Mouse (Mus musculus): ENCODE results near the gene Pkdrej.
"Not testable (repeated sequence)": the region's sequence is repeated elsewhere in the genome, so short reads cannot be mapped to it uniquely, and the experiment has no call there.

The Pkdrej gene

DNA sequence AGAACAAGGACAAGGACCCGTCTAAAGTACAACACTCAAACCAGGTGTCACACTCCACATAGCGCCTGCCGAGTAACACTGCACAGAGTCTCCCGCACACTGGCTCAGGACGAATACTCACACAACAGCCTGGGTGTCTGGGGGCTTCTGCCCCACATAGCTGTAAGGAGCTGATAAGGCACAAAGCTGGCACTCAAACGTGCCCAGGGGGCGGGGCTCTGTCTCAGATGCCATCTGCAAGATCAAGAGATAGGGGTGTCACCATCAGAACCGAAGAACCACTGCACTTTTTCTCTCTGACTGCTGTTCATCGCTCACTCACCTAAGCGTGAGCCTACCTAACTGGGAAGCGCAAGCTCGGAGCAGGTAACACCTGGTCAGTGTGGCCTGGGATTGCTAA lies 12.4 kb downstream of the Pkdrej start:
- DNase-seq: peak in 1 of 2 experiments; percentile 28

DNA sequence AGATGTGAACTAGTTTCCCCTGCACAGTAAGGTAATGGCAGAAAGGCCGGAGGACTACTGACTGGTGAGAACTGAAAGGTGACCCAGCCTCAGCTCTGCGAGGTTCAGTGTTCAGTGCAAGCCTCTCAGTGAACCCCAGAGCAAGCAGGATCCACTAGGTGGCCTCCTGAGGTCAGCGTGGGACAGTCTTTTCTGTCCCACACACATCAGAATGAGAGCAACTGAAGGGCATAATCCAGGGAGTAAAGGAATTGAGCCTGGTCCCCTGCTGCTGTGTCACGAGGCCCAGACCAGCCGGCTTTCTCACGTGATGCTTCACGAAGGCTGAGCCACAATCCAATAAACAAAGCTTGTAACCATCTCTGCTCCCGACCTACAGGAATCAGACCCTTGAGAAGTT lies 13.1 kb downstream of the Pkdrej start:
- DNase-seq: no peak

DNA sequence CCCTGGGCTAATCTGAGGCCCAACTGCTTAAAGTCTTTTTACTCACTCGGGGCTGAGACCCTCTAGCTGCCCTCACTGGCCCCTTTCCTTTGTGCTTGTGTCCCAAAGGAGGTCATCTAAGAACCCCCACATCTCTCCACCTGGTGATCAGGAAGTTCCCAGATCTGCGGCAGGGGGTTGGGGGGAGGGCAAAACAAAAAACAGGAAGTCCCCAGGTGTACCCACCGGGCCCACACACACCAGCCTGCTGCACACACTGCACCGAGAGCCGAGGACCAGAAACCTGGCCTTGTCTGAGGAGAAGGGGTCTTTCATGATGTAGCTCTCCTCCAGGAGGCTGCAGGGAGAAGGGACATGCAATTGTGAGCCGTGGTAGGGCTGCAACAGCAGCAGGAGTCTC lies 13.5 kb downstream of the Pkdrej start:
- no peak for DNase-seq

DNA sequence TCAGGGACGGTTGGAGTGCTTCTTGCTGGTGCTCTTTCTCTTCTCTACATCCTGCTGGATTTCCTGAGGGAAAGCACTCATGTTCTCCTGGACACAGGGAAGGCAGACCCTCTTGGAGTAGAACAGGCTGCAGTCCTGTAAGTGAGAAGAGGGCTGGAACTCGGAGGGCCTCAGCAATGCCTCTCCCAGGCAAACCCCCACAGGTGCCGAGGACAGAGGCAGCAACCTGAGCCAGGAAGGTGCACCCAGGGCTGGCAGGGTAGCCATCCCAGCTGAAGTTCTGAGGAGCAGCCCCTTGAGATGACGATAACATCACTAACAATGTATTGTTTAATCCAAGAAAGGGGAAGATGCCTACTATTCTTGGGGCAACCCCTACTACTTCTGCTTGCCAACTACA lies 14.1 kb downstream of the Pkdrej start:
- DNase-seq: no peak

DNA sequence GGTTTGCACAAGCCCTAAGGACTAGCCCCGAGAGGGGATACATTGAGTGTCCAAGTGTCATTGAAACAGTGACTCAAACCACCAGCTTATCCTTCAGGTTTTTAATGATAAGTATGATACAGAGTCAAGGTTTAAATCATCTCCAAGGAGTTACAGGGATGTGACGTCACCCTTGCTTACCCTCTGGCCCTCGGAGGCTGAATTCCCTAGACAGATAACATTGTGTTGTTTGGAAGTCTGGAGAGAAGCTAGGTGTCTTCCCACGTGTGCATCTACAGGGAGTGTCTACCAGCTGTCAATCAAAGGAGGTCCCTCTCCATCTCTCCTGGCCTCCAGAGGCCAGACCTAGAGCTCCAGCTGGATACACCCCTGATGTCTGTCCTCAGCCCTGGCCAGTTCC lies 14.6 kb downstream of the Pkdrej start:
- DNase-seq: no peak

DNA sequence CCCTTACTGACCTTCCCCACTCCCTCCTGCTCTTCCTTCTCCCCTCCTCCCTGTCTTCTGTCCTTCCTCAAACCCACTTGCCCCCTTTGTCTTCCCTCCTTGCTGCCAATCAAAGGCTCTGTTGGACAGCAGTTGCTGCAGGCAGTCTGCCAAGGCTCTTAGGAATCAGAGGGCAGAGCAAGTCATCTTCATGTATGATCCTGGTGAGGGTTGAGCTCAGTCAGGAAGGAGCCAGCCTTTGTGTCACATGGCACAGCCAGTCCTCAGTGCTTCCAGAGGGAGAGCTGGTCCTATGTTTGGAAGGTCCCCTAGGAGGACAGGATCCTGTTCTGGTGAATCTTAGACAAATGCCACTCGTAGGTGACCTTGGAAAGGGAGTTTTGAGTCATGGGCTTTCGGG lies 18.6 kb downstream of the Pkdrej start:
- DNase-seq: peak in 1 of 2 experiments; percentile 52

DNA sequence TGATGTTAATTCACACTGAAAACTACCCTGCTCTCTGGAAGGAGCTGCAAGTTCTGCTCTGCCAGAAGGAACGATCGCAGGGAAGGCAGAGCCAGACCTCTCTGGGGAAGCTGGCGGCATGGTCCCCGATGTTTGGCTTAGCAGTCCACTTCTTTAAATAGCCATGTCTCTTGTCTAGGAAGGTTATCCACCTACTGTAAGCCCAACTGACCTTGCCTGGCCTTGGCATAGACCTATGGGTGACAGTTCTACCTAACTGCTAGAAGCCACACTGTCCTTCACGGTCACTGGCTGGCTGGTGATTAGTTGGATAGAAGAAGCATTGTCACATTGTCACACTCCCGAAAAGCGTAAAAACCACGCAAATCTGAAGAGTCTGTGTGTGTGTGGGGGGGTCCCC lies 22.9 kb downstream of the Pkdrej start:
- peak in 1 of 2 experiments; percentile 41 for DNase-seq

DNA sequence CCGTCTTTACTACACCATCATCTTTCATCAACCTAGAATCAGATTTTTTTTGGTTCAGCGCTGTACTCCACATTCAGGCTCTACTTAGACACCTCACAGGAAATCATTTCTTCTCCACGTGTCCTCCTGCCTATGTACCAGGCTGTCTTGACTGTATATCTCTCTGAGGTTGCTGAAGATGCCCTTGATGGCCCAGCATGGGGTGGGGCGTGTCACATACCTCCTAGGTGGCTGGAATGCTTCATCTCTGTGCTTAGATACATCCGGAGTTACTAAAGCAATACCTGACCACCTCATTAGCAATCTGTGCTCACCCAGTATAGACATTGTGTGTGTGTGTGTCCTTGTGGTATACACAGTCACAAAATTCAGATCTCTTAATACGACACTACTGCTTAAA lies 26.0 kb downstream of the Pkdrej start:
- DNase-seq: no peak

DNA sequence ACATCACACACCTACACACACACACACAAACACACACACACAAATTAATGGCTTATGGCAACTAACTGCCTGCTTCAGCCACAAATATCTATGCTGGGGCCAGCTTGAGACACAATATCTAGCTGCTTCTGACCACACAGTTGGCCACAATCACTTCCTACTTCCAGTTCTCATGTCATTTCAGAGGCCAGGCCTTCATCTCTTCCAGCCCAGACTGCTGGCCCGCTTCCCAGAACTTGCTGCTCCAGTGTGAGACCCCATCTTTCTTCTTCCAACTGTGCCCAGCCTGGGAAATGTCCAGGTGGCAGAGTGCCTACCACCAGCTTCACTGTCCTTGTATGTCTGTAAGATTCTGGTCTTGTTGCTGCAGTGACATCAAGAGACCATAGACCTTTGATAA lies 28.7 kb downstream of the Pkdrej start:
- peak; percentile 97 to 98 for DNase-seq

DNA sequence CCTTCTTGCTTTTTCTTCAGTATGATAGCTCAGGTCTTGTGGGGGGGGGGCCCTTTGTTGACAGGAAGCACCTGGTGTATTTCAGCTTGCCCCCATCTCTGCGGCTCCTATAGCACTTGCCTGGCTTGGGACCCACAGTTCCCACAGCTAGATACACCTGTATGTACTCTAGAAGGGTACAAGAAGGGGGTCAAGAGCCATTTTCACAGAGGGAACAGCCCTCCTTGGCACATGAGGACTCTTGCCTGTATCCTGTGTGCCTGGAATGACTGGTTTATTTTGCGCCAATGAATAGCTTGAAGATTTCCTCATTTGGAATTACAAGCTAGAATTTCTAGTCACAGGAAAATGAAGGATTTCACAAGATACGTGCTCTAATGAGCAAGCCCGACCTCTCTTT lies 30.1 kb downstream of the Pkdrej start:
- no peak for DNase-seq

DNA sequence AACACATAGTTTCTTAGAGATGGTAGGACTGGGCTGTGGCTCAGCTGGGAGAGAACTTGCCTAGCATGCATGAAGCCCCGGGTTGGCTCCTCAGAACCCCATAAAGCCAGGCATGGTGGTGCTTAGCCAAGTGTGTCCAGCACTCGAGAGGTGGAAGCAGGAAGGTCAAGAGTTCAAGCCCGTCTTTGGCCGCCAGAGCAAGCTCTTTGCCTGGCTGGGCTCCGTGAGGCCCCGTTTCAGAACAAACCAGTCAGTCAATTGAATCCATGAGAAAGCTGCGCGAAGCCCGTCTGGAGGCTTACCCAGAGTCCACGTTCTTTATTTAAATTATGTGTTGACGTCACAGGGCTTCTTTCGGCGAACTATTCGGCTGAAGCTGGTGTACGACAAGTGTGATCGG lies 32.9 kb downstream of the Pkdrej start:
- no peak for DNase-seq

DNA sequence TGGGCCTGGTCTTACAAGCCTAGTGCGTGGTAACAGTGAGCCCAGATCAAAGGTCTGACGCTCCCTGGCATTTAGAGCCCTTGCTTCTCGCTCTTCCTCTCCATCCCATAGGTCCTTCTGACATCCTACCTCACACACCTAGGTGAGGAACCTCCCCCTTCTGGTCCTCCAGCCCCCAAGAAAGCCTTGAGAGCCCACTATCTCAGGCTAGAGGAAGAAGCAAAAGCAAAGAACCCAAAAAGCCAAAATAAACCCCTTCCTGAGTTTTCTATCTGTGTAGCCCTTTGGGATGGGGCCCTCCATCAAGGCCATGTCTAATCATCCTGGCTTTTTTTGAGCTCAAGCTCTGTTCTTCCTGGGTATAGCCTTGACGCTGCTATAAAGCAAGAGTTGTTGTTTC lies 33.5 kb downstream of the Pkdrej start:
- DNase-seq: no peak

DNA sequence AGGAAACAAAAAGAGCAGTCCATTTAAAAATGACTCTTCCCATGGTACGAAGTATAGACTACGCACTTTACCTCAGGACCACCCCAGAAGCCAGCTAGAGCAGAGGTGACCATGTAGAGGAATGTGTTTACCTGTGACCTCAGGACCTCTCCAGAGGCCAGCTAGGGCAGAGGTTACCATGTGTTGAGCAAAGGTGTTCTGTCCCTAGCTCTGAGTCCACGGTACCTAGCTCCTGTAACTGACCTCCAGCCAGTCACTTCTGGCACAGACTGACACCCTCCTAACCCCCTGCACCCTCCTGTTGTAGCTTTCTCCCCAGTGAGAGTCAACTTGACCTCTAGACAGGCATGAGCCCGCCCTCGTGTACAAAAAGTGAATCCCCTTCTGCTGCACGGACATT lies 34.1 kb downstream of the Pkdrej start:
- no peak for DNase-seq

DNA sequence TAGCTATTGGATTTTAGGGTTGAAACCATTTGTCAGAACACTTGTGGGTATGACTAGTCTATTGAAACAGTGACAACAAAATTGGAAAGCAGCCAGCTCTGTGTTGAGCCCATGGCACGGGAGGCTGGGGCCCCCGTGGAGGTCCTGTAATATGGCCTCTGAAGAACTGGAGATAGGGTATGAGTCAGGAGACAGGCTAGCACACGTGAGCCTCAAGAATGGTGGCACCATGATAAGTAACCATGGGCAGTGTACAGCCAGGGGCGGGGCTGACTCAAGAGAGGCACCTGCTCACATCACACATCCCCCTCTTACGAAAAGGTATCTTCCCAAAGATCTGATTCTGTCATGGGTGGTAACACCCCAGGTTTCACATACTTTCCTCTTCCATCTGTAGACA lies 34.8 kb downstream of the Pkdrej start:
- no peak for DNase-seq

DNA sequence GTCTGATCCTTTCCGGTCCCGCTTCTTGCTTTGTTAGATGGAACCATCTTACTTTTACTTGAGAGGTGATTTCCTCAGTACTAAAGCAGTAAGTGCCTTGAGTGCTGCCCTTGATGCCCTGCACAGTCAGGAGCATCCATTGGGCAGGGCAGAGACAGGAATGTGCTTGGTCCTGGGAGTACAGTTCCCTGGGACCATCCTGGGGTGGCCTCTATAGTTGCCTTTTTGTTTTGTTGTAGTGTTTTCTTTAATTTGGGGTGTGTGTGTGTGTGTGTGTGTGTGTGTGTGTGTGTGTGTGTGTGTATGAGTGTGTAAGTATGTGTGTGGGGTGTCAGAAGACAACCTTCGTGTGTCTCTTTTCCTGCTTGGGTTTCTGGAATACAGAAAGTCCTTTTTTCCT lies 37.2 kb downstream of the Pkdrej start:
- no peak for DNase-seq

DNA sequence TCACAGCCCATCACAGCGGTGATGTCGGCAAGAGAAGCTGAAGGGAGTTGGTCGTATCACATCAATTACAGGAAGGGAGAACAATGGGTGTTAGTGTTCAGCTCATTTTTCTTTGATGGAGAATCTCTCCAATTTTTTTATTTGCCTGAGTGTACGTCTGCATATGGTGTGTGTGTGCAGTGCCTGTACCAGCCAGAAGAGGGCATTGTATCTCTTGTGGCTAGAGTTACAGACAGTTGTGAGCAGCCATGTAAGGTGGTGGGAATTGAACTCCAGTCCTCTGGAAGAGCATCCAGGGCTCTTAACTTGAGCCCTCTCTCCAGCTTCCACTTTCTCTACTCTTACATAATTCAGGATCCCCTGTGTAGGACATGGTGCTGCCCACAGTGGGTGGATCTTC lies 38.4 kb downstream of the Pkdrej start:
- DNase-seq: no peak

DNA sequence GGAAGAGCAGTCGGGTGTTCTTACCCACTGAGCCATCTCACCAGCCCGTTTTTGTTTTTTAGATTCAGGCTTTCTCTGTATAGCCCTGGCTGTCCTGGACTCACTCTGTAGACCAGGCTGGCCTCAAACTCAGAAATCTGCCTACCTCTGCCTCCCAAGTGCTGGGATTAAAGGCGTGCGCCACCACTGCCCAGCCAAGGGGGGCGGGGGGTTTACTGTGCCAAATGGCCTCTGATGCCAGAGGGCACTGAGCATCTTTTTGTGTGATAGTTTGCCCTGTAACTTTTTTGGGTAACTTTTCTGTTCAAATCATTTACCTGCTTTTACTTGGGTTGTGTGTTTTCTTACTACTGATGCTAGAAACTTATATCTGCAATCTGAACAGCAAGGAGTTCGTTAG lies 42.6 kb downstream of the Pkdrej start:
- DNase-seq: not testable (repeated sequence)

DNA sequence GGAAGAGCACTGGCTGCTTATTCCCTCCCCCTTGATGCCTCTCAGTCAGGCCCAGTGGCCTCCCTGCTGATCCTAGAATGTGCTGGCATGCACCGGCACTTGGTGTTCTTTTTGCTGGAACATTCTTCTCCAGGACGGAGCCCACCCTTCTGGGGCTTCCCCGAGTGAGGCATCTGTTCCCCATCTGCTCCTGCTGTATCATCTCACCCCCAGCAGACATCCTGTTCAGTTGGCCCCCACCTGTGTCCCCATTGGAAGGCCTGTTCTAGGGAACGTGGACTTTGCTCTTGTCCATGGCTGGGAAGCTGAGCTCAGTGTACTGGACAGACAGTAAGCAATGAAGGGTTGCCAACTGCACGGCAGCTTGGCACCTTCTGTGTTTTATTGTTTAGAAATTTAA lies 44.8 kb downstream of the Pkdrej start:
- no peak for DNase-seq

DNA sequence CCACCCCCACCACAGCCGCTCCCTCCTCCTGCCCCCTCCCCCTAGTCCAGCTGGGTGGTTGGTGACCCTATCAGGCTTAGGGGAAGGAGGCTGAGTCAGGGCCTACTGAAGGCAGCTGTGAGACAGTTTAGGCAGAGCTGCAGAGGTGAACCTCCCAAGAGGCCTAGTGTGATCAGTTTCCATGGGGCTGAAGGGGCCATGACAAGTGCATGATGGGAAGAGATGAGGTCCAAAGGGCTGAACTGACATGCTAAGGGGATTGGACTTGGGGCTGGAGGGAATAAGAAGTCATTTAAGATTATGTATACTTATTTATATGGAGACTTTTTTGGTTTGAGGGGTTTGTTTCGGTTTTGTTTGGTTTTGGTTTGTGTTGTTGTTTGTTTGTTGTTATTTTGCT lies 45.3 kb downstream of the Pkdrej start:
- no peak for DNase-seq

DNA sequence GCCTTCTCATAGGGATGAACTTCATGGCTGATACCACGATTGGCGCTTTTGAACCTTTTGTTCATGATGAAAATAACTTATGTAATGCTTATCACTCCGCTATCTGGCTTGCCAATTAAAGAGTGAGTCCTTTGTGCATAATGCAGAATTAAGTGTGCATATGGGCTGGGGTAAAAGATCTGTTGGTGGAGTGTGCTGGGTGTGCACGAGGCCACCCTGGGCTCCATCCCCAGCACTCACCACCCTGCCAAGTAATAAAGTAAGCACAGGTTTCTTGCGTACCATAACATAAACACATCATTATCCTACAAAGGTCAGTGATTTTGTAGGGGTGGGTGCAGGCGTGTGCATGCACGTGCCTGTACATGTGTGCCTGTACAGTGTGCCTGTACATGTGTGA lies 46.5 kb downstream of the Pkdrej start:
- DNase-seq: no peak

DNA sequence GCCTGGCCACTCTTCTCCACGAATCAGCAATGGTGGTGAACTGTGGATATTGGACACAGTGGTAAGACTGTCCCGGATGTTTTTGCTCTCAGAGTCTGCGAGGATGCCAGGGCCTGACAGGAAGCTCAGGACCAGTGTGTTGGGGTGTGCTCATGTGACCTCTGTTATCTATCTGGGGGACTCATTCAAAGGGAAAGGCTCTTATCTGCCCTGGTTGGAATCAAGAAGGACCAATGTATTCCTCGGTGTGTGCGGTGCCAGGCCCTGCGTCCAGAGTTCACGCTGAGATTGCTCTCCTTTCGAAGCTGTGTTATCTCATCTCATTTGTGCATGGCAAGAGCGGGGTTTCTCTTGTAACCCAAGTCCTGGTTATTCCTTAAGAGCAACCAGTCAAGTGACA lies 47.1 kb downstream of the Pkdrej start:
- DNase-seq: no peak

DNA sequence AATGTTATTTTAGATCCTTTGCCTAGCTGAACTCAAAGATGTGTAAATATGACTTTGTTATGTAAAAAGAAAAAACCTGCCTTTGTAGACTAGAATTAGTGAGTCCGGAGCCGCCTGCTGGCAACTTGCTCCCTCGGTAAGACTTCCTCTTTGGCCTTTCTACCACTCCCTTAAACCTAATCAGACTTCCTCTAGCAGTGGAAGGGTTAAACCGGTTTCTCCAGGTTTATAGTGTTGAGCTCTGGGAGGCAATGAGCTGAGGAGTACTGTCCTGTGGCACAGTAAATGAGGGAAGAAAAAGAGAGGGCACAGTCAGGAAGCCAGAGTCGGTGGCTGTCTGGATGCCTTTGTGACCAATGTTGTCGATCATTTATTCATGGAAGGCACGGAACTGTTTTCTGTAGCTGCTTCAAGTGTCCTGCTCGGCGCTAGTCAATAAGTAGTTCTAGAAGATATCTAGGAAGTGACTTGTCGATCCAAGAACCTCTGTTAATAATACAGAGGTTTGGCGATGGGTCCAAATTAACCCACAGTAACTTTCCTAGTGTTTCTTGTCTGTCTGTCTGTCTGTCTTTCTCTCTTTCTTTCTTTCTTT lies 49.3 kb downstream of the Pkdrej start:
- DNase-seq: no peak

DNA sequence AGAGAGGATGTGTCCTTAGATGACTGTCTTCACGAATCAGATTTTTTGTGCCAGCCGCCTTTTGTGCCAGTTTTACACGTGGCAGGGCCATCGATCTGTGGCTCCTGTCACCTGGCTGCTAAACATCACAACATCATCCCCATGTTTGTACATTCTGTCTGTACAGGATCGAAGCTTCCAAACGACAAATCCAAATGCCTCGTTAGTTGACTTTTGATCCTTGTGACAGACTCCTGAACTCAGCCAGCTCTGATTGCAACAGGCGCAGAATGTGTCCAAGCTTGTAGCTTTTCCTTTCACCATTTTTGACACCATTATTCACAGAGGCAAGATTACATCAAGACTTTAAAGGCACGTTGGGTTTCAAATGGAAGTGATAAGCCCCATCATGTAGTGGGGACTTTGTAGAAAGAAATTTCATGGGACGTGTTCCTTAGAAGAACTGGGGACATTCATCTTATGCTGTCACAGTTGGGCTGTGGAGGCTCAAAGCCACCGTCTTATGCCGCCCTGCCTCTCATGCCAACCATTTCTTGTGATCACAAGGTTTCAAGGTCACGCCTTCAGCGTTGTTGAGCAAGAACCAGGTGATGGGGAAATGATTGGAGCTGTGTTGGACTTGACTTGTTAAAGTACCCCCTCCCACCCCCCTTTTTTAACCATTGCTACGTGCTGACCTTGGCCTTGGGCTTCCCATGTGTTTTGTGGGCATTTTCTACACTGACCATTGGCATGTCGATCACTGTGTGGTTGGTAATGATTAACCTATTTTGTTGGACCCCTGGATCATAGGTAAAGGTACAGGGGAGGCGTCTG lies 50.0 kb downstream of the Pkdrej start:
- DNase-seq: no peak

DNA sequence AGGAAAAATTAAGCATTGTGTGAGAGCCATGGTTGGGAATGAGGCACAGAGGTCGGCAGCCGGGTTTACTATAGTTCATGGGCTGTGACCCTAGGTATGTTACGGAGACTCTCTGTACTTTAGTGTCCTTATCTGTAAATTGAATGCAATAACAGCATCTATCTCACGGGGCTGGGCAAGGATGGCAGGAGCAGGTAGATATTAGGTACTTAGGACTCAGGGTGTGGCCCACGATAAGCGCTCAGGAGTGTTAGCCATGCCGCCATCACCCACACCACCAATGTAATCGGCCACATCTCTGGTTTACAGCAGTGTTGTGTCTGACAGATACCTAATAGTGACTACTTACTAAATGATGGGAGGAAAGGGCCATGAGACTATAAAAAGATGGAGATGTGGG lies 52.5 kb downstream of the Pkdrej start:
- DNase-seq: no peak

DNA sequence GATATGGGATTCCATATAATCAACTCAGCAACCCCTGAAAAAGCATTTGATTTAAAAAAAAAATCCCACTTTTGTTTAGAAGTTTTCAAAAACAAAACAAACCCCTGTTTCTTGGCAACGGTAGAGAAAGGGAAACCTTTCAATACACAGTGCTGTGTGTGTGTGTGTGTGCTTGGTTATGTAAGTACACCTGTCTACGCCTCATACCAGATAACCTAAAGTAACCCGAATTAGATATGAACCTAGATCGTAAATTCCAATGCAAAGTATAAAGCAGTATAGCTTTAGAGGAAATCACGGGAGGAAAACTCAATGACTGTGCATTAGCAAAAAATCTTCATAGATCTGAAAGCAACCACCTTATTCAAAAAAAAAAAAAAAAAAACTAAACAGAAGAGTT lies 54.9 kb downstream of the Pkdrej start:
- DNase-seq: no peak

Measured in cerebellum, postnatal 14 days (tissue).